ENCODE assay signal across 8 mouse cellular contexts in the genomic region with DNA sequence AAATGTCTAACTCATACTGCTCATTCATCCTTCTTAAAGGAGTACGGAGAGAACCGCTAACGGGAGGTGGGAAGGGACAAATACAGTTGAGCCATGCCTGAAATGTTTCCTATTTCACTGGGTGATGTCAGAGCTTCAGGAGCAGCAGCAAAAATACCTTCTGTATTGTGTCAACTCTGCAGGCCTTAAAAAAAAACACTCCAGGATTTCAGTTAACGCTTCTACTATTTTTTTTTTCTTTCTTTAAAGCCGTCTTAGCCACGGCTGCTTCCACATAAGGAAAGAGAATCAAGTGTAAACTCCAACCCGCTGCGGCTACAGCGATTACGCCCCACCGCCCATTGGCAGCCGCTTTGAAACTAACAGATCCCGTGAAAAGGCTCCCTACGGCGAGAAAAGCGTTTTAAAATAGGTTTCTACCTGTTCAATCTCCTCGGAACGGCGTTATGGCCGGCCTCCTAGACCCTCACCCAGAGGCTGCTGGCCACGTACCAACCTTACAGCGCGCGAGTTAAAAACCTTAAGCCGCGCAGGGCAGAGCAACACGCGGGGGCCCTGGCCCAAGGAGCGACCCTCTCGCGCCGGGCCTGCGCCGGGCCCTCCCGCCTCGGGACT. TPM values are rescaled to one million over a fixed set of nuclear protein-coding genes. Genes with fewer than 3 reads are reported as not detected.
DNase-seq lines count a peak whose midpoint lies in the region; ATAC-seq and TF ChIP-seq lines count a peak whose summit lies in the region.

No protein-coding gene starts in this region.

- 0% methylated on average over 36 of the region's 36 CpGs for WGBS in forebrain, embryonic 12.5 days
- WGBS in hindbrain, embryonic 10.5 days: under 1% methylated on average over 36 of the region's 36 CpGs
- WGBS in macrophage (ENCODE audit: missing documents): under 1% methylated on average over 36 of the region's 36 CpGs

- 0 out of 2 replicates have a peak, but pooled peaks cover 2% of the 10 kb centered on the region for H3K9me3 ChIP-seq in forebrain, embryonic 12.5 days
- no peaks in the 10 kb centered on the region for H3K9me3 ChIP-seq in hindbrain, embryonic 10.5 days

- H3K27ac ChIP-seq in forebrain, embryonic 12.5 days: peak overlapping the region; percentile 99
- H3K27ac ChIP-seq in hindbrain, embryonic 10.5 days: peak overlapping the region; percentile 99
- peak overlapping the region; percentile 71 for H3K27ac ChIP-seq in macrophage

- H3K4me2 ChIP-seq in forebrain, embryonic 12.5 days: peak overlapping the region; percentile 62

- H3K27me3 ChIP-seq in forebrain, embryonic 12.5 days: no peaks in the 10 kb centered on the region
- H3K27me3 ChIP-seq in hindbrain, embryonic 10.5 days (ENCODE audit: insufficient read depth, poor library complexity, severe bottlenecking): no peaks in the 10 kb centered on the region

- peaks cover 28% of the 10 kb centered on the region for H3K79me2 ChIP-seq in macrophage (ENCODE audit: inconsistent target)

- 0 out of 2 replicates have a peak, but pooled peaks have one; percentile 17 for TF ChIP-seq POLR2A in brain, embryonic 14.5 days (IDR thresholded peaks at IDR 0.05; ENCODE audit: borderline replicate concordance, extremely low read depth, insufficient read depth, insufficient read length, poor library complexity, severe bottlenecking)

- peaks cover 17% of the 10 kb centered on the region for H3K4me1 ChIP-seq in forebrain, embryonic 12.5 days
- H3K4me1 ChIP-seq in hindbrain, embryonic 10.5 days (replicated peaks): peaks cover 16% of the 10 kb centered on the region

- peaks cover 18% of the 10 kb centered on the region for H3K36me3 ChIP-seq in forebrain, embryonic 12.5 days (replicated peaks)
- peaks cover 39% of the 10 kb centered on the region for H3K36me3 ChIP-seq in hindbrain, embryonic 10.5 days
- peaks cover 17% of the 10 kb centered on the region for H3K36me3 ChIP-seq in macrophage (ENCODE audit: inconsistent target)

- peak; percentile 29 for DNase-seq in layer of hippocampus, adult 11-12 months (ENCODE audit: low spot score)
- DNase-seq in layer of hippocampus, postnatal 10 days (ENCODE audit: low spot score in 2 of 2): no peak
- DNase-seq in brain, embryonic 14.5 days (ENCODE audit: low read depth): peak; percentile 88
- DNase-seq in hindbrain, embryonic 10.5 days (ENCODE audit: low spot score): peak; percentile 7
- DNase-seq in left cerebral cortex, adult 18-20 months (ENCODE audit: low spot score in 2 of 2): peak; percentile 32 to 37
- DNase-seq in right cerebral cortex, postnatal 14 days: peak; percentile 46

- ATAC-seq in forebrain, embryonic 12.5 days (ENCODE audit: low FRiP score): no peak

- peak overlapping the region; percentile 98 for H3K4me3 ChIP-seq in forebrain, embryonic 12.5 days (replicated peaks)
- peak overlapping the region; percentile 93 for H3K4me3 ChIP-seq in hindbrain, embryonic 10.5 days
- peak overlapping the region; percentile 91 for H3K4me3 ChIP-seq in macrophage (ENCODE audit: inconsistent target)

- H3K9ac ChIP-seq in forebrain, embryonic 12.5 days: peak overlapping the region; percentile 99

- TF ChIP-seq CTCF in brain, embryonic 14.5 days (IDR thresholded peaks at IDR 0.05; ENCODE audit: borderline replicate concordance, extremely low read depth, insufficient read depth, insufficient read length): no peak

RNA-seq across cellular contexts. Expression of a gene that starts 0.6 kb away (rescaled TPM):
- total RNA-seq in layer of hippocampus, postnatal 10 days (2021): 100 to 1,000 TPM; 174 to 184 TPM
- polyA plus RNA-seq in brain, embryonic 14.5 days (2012; rRNA removed): 74.3 and 101 TPM in 2 replicates
- 263 and 275 TPM in 2 replicates for polyA plus RNA-seq in forebrain, embryonic 12.5 days (2016; fragmentation: Nextera tagmentation; extraction: Ambion mirVana)
- 182 and 204 TPM in 2 replicates for polyA plus RNA-seq in hindbrain, embryonic 10.5 days (2016; fragmentation: Nextera tagmentation; extraction: Ambion mirVana)
- 100 to 1,000 TPM; 106 to 112 TPM for total RNA-seq in left cerebral cortex, adult 18-20 months (2021)
- 10 to 100 TPM in 25 of 26 experiments, 1 to 10 TPM in 1; 9.6 to 67.4 (median 33.6) TPM for total RNA-seq in macrophage (2018; cell fraction: chromatin; rRNA removed)
- 10 to 100 TPM; 16.2 to 23.6 (median 19.2) TPM for total RNA-seq in macrophage (2018; cell fraction: cytosol; rRNA removed)
- 10 to 100 TPM in 25 of 26 experiments, 1 to 10 TPM in 1; 8.0 to 84.5 (median 39.9) TPM for total RNA-seq in macrophage (2018; cell fraction: nucleus; rRNA removed)
- polyA plus RNA-seq in macrophage (2018): 21.0 to 27.8 TPM (median 21.9 TPM) in 3 replicates

Comparison
In these comparisons a context has a peak if more than half of its experiments do, and no peak if none do; other contexts are left out.
1. DNase-seq: peak in layer of hippocampus, adult 11-12 months (single experiment), brain, embryonic 14.5 days (single experiment), hindbrain, embryonic 10.5 days (single experiment), left cerebral cortex, adult 18-20 months (2 of 2) and right cerebral cortex, postnatal 14 days (single experiment); none in layer of hippocampus, postnatal 10 days (0 of 2).
2. Peak in every context shown above with its lines, with median percentiles within 50 percentile points of each other: H3K27ac ChIP-seq and H3K4me3 ChIP-seq.